Mouse (Mus musculus): Measurements from ENCODE around the gene Abl1.

Gene Abl1

DNA sequence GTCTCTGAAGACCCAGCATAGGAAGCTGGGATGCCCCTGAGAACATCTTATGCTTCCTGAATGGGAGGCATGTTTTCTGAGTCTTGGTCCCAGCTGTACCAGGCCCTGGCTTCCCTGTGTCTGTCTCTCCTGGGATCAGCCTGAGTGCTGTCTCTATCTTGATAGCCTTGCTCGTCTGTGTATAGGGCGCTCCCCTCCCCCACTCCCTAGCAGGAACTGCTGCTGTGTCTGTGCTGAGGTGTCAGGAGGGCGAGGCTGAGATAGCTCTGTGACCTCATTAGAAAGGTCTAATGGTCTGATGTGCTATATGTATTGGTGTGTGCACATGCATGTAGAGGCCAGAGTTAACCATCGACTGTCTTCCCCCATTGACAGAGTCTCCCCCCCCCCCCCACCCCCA lies 58.7 kb downstream of the Abl1 start:
- peak; percentile 25 for DNase-seq

DNA sequence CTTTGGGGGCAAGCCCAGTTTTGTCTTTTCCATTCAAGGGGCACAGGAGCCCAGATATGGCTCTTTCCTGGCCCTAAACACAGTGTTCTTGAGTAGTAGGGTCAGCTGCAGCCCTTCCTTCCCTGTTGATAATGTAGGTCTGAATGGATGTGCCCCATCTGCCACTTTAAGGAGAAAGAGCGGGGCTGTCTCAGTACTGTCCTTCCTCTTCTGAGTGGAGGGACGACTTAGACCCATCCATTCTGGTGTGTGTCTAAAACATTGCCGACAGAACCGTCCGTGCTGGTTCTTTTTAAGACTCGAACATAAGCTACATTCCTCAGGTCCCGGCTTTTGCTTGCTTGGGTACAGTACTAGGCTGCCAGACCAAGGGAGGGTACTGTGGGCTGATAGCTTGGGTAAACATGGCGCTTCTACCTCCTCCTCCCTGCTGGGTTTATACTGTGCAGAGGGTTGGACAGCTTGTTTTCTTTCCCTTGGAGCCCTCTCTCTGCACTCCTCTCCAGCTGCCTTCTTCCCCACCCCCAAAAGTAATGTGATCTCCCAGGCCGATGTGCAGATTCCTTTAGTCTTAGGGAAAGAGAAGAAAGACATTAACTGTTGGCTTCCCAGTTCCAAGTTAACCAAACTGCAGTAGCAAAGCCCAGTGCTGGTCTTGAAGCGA lies 61.0 kb downstream of the Abl1 start:
- DNase-seq = peak; percentile 82

DNA sequence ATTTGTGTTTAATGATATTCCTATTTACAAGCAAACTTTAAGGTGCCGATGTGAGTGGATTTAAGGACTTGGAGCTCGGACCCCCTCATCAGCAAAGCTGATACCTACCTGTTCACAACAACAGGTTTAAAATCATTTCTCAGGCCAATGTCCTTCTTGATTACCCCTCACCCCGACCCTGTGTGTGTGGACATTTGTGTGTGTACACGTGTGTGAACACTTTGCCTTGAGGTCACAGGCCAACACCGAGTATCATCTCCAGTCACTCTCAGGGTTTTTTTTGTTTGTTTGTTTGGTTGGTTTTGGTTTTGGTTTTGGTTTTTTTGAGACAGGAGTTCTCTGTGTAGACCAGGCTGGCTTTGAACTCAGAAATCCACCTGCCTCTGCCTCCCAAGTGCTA lies 62.0 kb downstream of the Abl1 start:
- DNase-seq = no peak

DNA sequence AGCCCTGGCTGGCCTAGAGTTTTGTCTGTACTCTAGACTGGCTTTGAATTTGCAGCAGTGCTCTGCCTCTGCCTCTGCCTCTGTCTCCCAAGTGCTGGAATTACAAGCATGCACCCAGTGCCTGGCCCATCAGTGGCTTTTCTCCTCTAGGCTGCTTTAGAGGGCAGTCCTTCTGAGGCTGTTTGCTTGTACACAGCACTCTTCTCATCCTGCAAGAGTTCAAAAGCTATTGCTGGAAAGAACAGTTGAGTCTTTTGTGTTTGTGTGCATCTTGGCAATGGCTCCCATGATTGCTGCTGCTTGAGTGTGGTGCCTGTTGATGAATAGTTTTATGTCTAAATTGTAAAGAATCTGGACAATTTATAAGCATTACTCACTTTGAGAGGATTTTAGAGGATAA lies 69.3 kb downstream of the Abl1 start:
- no peak for DNase-seq

DNA sequence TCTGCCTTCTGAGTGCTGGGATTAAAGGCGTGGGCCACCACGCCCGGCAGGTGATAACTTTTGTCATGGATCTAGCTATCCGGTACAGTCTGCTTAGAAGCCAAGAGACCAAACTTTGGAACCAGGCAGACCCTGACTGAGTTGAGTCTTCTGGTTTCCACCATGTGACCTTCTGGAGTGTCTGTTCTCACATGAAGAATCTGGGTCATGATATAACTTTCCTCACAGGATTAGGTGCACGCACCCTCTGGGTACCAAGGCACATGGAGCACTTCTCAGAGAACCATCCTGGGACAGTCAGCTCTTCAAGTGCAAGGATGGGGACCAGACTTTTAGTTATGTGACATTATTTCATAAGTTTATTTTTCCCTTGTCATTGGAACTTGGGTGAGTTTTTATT lies 70.8 kb downstream of the Abl1 start:
- DNase-seq = no peak

DNA sequence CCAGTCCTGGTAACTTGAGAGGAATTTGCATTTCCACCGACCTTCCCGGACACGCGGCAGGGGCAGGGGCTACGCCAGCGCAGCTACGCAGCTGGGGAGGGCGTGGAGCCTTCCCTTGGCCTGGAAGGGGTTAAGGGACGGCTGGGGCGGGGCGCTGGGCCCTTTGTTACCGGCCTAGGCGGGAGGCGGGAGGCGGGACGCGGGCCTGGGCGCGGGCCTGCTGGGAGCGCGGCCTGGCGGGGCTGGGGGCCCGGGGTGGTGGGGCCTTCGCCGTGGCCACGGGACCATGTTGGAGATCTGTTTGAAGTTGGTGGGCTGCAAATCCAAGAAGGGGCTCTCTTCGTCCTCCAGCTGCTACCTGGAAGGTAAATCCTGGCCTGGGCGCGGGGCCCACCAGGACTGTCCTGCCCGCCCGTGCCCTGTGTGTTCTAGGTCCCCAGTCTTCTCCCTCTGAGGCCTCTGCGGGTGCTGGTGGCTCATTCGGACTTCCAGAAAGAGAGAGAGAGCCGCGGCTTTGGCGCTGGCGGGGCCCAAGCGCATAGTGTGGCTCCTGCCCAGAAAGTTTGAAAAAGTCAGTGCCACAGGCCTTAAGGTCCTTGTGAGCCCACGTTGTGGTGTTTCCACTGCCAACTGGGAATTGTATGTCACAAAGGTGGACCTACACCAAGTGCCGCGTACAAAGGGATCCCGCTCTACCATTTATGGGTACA lies 71.7 kb downstream of the Abl1 start:
- peak; percentile 95 for DNase-seq

DNA sequence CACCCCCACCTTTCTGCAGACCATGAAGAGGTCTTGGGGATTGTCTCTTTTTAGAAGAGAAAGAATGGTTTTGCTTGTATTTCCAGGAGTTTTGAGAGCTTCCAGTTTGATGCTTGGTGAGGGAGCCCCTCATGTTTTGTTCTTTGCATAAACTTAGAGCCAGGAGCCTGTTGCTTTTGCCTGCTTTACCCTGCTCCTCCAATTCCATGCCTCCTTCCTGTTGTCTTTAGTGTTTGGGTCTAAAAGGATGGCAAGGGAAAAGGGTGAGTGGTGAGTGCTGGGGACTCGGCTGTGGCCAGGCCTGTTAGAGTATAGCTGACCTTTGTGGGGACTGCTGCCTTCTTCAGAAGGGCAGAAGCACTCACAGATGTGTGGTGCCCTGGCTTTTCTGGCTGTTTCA lies 72.3 kb downstream of the Abl1 start:
- DNase-seq = no peak

DNA sequence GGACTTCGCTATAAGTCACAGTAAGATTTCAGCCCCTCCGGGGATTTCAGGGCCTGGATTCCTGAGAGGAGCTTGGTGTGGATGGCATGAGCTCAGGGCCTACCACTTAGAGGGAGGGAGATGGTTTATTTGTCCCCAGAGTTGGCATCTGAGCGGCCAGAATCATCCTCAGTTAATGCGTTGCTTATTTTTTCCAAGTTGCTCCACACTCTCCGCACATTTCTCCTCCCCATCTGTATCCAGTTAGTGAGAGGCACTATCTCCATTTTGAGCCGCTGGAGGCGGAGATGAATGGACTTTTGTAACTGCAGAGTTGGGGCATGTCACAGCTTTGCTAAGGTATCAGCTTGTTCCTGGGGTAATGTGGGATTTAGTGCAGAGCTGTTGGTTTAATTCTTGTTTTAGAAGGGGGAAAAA lies 72.9 kb downstream of the Abl1 start:
- no peak for DNase-seq

DNA sequence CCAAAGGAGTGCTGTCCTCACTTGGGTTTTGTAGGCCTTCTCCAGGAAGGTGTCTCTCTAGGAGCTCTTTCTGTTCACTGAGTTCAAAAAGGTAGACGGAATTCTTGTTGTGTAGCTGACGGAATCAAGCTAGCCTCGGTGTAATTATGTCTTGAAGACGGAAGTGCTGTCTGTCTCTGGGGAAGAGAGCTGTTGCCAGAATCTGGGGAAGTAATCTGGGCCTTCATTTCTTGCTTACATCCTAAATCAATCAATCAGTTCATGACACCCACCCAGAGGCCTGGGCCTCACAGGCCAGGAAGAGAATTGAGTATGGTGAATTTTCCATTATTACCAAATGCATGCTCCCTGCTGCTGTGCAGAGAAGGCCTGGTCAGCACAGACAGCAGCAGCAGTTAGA lies 73.4 kb downstream of the Abl1 start:
- no peak for DNase-seq

DNA sequence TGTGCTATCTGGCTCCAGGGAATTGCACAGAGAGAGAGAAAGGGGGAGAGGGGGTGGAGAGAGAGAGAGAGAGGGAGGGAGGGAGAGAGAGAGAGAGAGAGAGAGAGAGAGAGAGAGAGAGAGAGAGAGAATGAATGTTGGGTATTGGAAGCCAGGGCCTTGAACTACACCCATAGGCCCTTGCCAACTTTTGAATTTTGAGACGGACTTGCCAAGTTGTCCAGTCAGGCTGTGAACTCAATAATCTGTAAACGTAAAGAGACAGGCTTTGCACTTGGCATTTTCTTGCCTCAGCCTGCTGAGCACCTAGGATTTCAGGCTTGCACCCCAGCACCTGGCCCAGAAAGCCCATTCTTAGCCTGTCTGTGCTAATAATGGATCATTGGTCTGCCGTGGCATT lies 74.0 kb downstream of the Abl1 start:
- DNase-seq = no peak

DNA sequence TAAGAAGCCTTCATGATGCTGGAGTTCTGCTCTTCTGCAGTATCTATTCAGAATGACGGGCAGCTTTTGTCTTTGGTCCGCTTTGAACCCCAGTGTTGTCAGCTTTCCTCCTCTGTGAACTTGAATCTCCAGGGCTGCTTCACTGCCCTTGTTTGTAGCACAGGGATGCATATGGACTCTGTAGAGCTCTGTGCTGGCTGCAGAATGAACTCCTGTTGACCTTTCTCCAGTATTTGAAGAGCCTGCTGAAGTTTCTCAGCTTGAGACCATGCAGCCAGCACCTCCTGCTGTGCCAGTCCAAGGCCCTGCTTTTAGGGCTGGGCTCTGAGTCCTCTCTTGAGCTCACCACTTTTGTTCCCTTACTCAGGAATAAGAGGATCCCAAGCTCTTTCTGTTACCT lies 74.7 kb downstream of the Abl1 start:
- no peak for DNase-seq

DNA sequence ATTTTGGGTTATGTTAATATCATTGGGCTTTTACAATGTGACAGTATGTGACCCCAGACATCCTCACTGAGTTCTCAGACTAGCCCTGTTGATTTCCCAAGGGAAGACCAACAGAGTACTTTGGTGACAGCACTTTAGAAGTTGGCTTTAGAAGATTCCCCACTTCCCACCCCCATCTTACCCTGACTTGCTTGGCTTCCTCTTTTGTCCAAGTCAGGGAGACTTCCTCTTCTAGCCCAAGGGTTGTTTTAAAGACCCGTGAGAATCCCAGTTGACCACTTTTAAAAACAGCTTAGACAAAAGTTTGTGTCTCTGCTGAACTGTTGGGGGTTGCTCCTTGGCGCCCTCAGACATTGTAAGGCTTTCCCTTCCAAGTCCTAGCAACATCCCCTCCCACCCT lies 75.1 kb downstream of the Abl1 start:
- no peak for DNase-seq

DNA sequence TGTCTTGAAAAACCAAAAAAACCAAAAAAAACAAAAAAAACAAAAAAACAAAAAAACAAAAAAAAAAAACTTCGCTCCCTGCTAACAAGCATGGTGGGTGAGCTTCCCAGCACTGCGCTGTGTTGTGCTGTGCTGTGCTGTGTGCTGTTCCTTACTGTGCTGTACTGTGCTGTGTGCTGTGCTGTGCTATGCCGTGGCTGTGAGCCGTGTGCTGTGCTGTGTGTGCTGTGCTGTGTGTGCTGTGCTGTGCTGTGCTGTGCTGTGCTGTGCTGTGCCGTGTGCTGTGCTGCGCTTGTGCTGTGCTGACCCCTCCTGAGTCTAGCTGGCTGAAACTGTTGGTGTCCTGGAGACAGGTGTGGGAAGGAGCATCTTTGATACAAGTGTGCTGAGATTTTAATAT lies 78.9 kb downstream of the Abl1 start:
- DNase-seq = no peak

DNA sequence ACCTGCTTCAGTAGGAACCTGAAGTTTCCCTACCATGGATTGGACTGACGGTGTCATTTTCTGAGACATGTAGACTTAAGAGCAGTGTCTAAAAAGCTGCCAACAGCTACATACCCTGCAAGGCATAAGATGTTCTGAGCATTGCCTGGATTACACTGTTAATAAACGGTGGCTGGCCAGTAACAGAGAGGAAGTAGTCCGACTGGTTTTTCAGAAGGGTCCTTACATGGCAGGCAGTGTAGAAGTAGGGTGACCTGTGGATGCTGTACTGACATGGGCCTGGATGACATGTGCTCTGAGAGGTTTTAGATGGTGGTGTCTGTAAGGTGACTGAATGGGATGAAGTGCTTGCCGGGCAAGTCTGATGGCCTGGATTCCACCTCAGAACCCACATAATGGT lies 79.6 kb downstream of the Abl1 start:
- no peak for DNase-seq

DNA sequence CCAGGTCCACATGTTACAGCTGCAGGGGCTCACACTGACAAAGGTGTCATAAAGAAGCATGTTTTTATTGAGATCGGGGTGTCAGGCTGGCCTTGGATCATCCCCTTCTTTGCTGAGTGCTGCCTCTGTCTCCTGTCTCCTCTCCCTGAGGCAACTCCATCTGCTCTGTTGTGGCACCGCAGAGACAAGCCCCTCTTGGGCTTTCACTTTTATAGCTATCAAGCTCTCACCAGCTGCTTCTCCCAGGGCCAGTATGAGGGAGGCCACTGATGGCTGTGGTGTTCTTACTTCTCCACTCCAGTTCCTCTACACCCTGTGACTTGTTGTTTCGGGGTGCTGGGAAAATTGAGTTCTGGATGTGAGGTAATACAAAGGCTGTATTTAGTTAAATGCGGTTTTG lies 80.9 kb downstream of the Abl1 start:
- DNase-seq = no peak

DNA sequence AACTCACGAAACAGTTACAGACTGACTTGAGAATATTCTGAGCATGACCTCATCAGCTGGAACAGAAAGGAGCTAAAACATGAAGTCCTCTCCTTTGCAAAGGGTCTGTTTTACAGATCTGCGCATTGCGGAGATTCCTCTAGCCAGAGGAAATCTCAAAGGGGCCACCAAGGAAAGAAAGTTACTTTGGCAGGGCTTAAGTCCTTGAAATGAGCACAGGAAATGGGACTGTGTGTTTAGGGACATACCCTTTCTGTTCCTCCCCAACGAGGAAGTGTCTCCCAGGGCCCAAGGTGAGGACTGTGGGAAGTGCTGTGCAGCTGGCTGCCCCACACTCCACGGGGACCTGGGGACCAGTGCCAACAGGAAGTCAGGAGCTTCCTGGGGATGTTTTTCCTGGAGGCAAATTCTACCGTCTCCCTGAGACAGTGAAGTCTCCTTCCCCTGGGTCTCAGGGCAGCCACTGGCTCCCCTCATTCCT lies 81.5 kb downstream of the Abl1 start:
- no peak for DNase-seq

DNA sequence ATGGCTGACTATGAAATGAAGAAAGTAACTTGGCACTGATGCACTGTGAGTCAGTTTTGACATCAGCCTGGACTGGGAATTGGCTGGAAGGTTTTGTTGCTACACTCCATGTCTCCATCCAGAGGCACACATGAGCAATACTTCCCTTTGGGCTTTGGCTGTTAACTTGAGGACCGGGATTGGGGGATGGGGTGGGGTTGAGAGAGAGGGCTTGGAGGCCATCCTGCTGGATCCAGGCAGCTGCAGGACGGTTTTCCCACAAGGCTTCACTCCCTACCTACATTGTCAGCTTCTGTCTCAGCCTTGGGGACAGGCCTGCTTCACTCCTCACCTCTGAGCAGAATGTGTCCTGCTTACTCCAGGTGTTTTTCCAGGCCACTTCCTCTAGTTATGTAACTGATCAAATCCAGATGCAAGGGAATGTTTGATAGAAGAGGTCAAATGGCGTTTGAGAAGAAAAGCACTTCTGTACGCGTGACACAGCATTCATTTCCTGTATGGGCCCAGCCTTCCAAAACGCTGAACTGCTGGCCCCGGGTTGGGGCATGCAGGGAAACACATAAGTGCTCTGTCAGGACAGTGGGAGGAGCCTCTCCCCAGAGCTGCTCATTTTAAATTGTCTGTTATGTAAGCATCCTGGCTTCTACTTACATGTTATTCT lies 82.7 kb downstream of the Abl1 start:
- DNase-seq = peak; percentile 84

DNA sequence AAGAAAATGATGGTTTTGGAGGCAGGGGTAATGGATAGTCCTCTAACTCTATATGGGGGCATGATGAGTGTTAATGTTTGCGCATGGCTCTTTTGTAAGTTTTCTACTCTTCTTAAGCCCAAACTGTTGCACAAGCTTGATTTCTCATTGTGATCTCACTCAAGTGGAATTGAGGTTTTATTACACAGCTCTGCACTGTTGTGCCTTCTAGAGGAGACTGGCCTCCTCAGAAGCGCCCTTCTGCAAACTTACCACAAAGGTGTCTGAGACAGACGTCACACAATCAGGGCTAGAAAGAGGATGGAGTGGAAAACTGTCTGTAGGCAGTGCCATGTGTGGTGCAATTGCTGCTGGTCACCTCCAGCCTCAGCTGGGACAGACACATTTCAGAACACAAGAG lies 88.3 kb downstream of the Abl1 start:
- no peak for DNase-seq

DNA sequence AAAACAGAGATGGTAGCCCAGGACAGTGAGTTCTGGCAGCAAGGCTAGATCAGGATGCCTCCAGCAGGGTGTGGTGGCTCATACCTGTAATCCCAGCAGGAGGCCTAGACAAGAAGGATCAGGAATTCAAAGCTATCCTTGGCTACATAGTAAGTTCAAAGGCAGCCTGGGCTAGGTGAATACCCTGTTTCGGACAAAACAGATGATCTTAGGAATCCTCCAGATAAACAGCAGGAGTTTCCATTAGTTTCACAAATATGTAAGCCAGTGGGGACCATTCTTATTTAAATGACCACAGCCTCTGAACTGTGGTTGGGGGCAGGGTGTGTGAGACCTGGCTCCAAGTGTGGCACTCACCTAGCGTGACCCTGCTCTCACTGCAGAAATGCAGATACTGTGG lies 91.1 kb downstream of the Abl1 start:
- no peak for DNase-seq

DNA sequence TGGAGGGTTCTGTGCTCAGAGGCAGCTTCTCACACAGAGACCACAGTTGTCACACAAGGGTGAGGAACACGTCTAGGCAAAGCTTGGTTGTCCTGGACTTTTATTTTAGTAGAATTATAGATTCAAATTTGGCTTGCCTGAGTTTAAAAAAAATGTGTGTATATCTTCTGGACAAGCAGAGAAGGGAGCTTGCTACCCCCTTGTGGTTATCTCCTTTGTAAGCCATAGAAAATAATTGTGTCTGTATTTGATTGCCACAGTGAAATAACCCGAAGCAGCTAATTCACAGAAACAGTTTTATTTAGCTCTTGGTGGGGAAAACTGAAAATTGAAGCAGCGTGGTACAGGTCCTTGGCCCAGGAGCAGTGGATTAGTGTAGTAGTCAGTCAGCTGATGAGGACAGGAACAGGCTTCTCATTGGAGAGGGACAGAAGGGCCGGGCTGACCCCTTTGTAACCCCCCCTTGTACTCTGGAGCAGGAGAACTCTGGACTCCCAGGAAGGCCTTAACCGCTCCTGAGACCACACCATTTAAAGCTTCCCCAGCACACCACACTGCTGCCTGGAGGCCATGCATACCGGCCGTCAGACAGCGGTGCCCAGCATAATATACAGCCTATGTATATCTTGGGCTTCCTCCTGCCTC lies 94.9 kb downstream of the Abl1 start:
- no peak for DNase-seq

DNA sequence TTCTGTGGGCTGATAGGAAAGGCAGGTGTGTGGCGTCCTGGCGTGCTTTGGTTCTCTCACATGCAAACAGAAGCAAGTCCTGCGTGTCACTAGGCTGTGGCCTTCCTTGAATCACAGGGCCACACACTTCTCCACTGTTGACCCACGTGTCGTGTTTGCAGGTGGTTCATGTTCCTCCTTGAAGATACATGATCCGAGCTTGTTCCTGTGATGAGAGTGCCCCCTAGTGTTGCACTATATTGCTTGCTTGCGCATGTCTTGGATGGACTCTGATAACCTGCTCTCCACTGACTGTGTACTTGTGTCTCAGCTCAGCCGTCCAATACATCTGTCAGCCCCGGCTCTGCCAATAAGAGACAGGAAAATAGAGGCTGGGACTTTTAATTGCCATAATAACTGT lies 96.9 kb downstream of the Abl1 start:
- DNase-seq = peak; percentile 86

DNA sequence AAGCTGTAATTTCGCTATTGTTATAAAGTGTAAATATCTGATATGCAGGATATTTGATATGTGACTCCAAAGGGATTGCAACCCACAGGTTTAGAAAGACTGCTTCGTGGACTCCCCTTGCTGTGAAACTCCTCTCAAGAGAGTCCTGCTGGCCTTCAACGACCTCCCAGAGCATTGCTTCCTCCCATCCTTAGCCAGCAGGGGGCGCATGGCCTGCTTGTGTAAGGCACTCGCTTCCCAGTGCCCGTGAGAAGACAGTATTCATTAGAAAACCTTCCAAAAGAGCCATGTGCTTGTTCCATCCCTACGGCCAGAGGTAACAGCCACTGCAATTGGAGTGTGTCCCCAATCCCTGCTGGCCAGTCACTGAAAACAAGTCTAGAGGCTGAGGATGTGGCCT lies 98.9 kb downstream of the Abl1 start:
- DNase-seq = peak; percentile 90

DNA sequence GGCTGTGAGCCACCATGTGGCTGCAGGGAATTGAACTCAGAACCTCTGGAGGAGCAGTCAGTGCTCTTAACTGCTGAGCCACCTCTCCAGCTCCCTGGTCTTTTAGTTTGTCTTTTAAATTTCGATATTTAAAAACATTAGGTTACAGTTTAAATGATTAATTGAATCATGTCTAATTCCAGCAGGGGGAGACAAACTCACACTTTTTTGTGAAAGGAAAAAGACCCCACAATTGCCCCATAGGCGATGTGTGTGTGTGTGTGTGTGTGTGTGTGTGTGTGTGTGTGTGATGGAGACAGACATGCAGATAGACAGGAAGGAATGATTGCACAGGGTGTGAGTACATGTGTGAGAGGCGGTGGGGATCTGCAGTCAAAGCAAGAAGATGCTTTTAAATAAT lies 100.1 kb downstream of the Abl1 start:
- DNase-seq = peak; percentile 58

DNA sequence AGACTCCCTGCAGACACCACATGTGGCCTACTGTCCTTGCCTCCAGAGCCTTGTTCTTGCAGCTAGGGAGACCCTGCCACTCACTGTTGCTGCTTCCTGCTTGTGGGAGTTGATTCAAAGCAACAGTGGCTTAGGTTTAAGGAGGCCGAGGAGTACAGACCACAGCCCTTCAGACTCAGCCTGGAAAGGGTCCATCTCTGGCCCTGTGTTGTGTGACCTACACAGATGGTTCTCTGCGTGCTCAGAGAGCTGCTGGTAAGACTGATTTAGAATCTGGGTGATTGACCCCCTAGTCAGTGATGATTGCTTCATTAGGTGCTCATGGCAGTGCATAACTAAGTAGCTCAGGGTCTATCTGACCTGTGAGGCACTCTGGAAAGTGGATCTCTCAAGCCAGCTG lies 101.0 kb downstream of the Abl1 start:
- no peak for DNase-seq
